Mouse (Mus musculus) forelimb bud, embryonic 11.5 days (tissue): ENCODE results near the gene Olfr1291-ps1.

Source experiments
- DNase-seq: peaks from one replicate; pipeline ENCODE4 v3.0.0-alpha.2; 2012; ENCODE audit warnings: low read depth, low spot score

Olfr1291-ps1 gene

GRCm38 (mm10) chr2:111496880-111497279, at the start of gene Olfr1291-ps1:
Gene Olfr1291-ps1, plus strand, starts transcription at chr2:111497180.
- no peak for DNase-seq

- DNase-seq = no peak
These were observed 48.1 kb upstream of the Olfr1291-ps1 start, which contains the start of gene Olfr1287 for GRCm38 (mm10) chr2:111448842-111449241. Gene Olfr1287, plus strand, starts transcription at chr2:111449142.

GRCm38 (mm10) chr2:111473801-111474200, 23.2 kb upstream of the Olfr1291-ps1 start, which contains the start of gene Olfr1288:
Gene Olfr1288, plus strand, starts transcription at chr2:111474101.
- no peak for DNase-seq

- no peak for DNase-seq
These were observed 16.5 kb upstream of the Olfr1291-ps1 start, which contains the start of gene Olfr1289 for GRCm38 (mm10) chr2:111480519-111480918. Gene Olfr1289, plus strand, starts transcription at chr2:111480819.

- no peak for DNase-seq
These were observed 3.3 kb upstream of the Olfr1291-ps1 start, which contains the start of gene Olfr1290 for GRCm38 (mm10) chr2:111493729-111494128. Gene Olfr1290, minus strand, starts transcription at chr2:111493829.

- DNase-seq = no peak
These were observed 20.5 kb downstream of the Olfr1291-ps1 start for GRCm38 (mm10) chr2:111517451-111517850.

- no peak for DNase-seq
These were observed 27.9 kb downstream of the Olfr1291-ps1 start, which contains the start of gene Olfr1293-ps for GRCm38 (mm10) chr2:111524903-111525302. Gene Olfr1293-ps, plus strand, starts transcription at chr2:111525203.

GRCm38 (mm10) chr2:111540191-111540590, 43.2 kb downstream of the Olfr1291-ps1 start, which contains the start of gene Olfr1294:
Gene Olfr1294, minus strand, starts transcription at chr2:111540291.
- DNase-seq = no peak
